Mouse (Mus musculus): ENCODE data around the gene Sypl. TPM values are rescaled to one million over a fixed set of nuclear protein-coding genes. Genes with fewer than 3 reads are reported as not detected.
A peak's percentile ranks its signal among the peaks of the same experiment; 100 is the strongest.

Sypl gene
- polyA plus RNA-seq, 1 experiment = 33.1 TPM

DNA sequence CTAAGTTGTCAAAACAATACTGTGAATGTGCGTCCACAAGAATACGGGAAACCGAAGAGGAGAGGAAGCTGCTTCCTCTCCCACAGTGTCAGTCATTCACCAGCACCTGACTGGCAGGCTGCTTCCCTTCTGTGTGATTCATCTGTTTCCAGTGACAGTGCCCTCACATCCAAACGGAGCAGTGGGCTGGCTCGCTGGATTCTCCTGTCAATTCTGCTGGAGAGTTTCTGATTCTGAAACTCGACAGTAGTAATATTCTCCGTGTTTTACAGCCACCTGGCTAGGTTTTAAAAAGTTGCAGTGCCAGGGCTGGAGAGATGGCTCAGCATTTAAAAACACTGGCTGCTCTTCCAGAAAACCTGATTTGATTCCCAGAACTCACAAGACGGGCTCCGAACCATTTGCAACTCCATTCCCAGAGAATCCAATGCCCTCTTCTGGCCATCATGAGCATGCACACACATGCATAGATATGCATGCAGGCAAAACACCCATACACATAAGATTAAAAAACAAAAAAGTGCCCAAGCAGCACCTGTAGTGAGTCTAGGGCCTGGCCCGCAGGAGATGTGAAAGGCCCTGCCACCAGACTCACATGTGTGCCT, 26.4 kb upstream of the Sypl start:
- H3K27me3 ChIP-seq (ENCODE audit: control insufficient read depth, insufficient read depth, low read length) = no peaks in the 10 kb centered on the region
- H3K36me3 ChIP-seq (ENCODE audit: control insufficient read depth, insufficient read depth, low read length) = no peaks in the 10 kb centered on the region
- H3K4me1 ChIP-seq (ENCODE audit: control insufficient read depth, insufficient read depth, insufficient read length, low read length) = peaks cover 11% of the 10 kb centered on the region
- H3K27ac ChIP-seq (ENCODE audit: insufficient read depth, low read depth, low read length) = no peak overlapping the region
- WGBS = 89% methylated on average over 10 of the region's 10 CpGs
- TF ChIP-seq CTCF (IDR thresholded peaks at IDR 0.05; ENCODE audit: extremely low read depth, insufficient read length, insufficient replicate concordance, low read depth, low read length) (no peak), POLR2A (IDR thresholded peaks at IDR 0.05; ENCODE audit: low read depth, low read length) (no peak)
- H3K4me3 ChIP-seq (ENCODE audit: low read depth, low read length) = no peak overlapping the region

GRCm38 (mm10) chr12:32928180-32928579, 25.5 kb upstream of the Sypl start:
- Histone ChIP-seq H3K4me1 (ENCODE audit: control insufficient read depth, insufficient read depth, insufficient read length, low read length) (peaks cover 11% of the 10 kb centered on the region), H3K4me3 (ENCODE audit: low read depth, low read length) (no peak overlapping the region), H3K27ac (ENCODE audit: insufficient read depth, low read depth, low read length) (no peak overlapping the region), H3K27me3 (ENCODE audit: control insufficient read depth, insufficient read depth, low read length) (no peaks in the 10 kb centered on the region), H3K36me3 (ENCODE audit: control insufficient read depth, insufficient read depth, low read length) (no peaks in the 10 kb centered on the region)
- no peak for TF ChIP-seq POLR2A (IDR thresholded peaks at IDR 0.05; ENCODE audit: low read depth, low read length)
- no peak for TF ChIP-seq CTCF (IDR thresholded peaks at IDR 0.05; ENCODE audit: extremely low read depth, insufficient read length, insufficient replicate concordance, low read depth, low read length)
- 91% methylated on average over 3 of the region's 3 CpGs for WGBS

DNA sequence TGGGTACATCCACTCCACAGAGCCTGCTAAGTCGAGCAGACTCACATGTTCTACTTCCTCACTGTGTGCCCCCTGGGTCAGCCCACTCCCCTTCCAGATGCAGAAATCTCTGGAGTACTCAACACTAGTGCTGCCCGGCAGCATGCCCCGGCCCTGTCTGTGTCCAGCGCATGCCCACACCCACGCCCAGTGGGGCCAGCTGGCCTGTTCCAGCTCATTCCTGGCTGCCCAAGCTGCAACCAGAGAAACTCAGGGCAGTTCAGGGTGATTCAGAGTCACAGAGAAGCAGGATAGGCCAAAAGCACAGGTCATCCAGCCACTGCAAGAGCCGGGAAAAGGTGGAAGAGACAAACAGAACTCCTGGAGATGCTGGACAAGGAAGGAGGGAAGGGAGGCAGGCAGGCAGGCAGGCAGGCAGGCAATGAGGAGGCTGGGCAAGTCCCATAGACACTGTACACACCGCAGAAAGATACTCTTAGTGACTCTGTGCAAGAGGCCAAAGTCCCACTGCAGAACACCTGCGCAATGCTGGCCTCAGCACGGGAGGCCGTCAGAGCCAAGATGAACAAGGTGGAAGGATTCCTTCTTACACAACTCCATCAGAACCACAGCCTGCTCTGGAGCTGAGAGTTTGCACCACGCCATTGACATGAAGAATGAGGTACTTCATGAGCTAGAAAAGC, 23.7 kb upstream of the Sypl start:
- Histone ChIP-seq H3K36me3 (ENCODE audit: control insufficient read depth, insufficient read depth, low read length) (no peaks in the 10 kb centered on the region), H3K27ac (ENCODE audit: insufficient read depth, low read depth, low read length) (peak overlapping the region; percentile 54), H3K27me3 (ENCODE audit: control insufficient read depth, insufficient read depth, low read length) (no peaks in the 10 kb centered on the region), H3K4me1 (ENCODE audit: control insufficient read depth, insufficient read depth, insufficient read length, low read length) (peaks cover 11% of the 10 kb centered on the region), H3K4me3 (ENCODE audit: low read depth, low read length) (no peak overlapping the region)
- TF ChIP-seq CTCF (IDR thresholded peaks at IDR 0.05; ENCODE audit: extremely low read depth, insufficient read length, insufficient replicate concordance, low read depth, low read length) (no peak), POLR2A (IDR thresholded peaks at IDR 0.05; ENCODE audit: low read depth, low read length) (peak; percentile 25; the same call in 1 of the 2 replicates)
- WGBS = 33% methylated on average over 11 of the region's 11 CpGs

- TF ChIP-seq POLR2A (IDR thresholded peaks at IDR 0.05; ENCODE audit: low read depth, low read length) (no peak), CTCF (IDR thresholded peaks at IDR 0.05; ENCODE audit: extremely low read depth, insufficient read length, insufficient replicate concordance, low read depth, low read length) (no peak)
- H3K27ac ChIP-seq (ENCODE audit: insufficient read depth, low read depth, low read length) = peak overlapping the region; percentile 54
- H3K4me3 ChIP-seq (ENCODE audit: low read depth, low read length) = no peak overlapping the region
- 36% methylated on average over 7 of the region's 7 CpGs for WGBS
- no peaks in the 10 kb centered on the region for H3K36me3 ChIP-seq (ENCODE audit: control insufficient read depth, insufficient read depth, low read length)
- peaks cover 11% of the 10 kb centered on the region for H3K4me1 ChIP-seq (ENCODE audit: control insufficient read depth, insufficient read depth, insufficient read length, low read length)
- no peaks in the 10 kb centered on the region for H3K27me3 ChIP-seq (ENCODE audit: control insufficient read depth, insufficient read depth, low read length)
Measured at GRCm38 (mm10) chr12:32930566-32930965, 23.1 kb upstream of the Sypl start.

DNA sequence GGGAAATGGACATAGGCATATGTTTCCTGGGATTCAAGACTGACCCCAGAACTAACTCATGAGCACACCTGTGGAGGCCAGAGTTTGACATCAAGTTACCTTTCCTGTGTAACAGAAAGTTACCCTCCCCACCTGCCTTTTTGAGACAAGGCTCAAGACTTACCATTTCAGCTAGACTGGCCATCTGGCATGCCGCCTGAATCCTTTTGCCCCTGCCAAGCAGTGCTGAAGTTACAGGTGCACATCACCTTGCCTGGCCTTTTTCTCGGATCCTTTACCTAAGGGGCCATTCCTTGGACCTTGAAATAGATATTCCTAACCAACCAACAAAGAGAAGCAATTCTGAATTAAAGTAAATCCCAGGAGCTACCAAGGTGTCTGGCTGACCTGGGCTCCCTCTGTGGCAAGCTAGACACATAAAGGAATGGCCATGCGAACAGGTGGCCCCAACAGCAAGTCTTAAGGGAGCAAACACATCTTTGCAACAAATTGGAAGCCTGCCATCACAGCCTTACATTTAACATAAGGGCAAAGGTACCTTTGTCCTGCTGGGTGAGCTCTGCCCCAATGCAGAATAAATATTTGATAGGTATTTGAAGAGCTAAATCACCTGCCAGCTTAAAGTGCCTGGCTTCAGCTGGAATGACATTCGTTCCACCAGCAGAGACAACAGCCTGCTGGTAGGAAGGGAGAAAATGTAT, 17.3 kb upstream of the Sypl start:
- H3K36me3 ChIP-seq (ENCODE audit: control insufficient read depth, insufficient read depth, low read length) = no peaks in the 10 kb centered on the region
- TF ChIP-seq POLR2A (IDR thresholded peaks at IDR 0.05; ENCODE audit: low read depth, low read length) (no peak), CTCF (IDR thresholded peaks at IDR 0.05; ENCODE audit: extremely low read depth, insufficient read length, insufficient replicate concordance, low read depth, low read length) (no peak)
- H3K27me3 ChIP-seq (ENCODE audit: control insufficient read depth, insufficient read depth, low read length) = no peaks in the 10 kb centered on the region
- H3K4me3 ChIP-seq (ENCODE audit: low read depth, low read length) = no peak overlapping the region
- H3K4me1 ChIP-seq (ENCODE audit: control insufficient read depth, insufficient read depth, insufficient read length, low read length) = peaks cover 13% of the 10 kb centered on the region
- 26% methylated on average over 4 of the region's 4 CpGs for WGBS
- peak overlapping the region; percentile 32 for H3K27ac ChIP-seq (ENCODE audit: insufficient read depth, low read depth, low read length)

GRCm38 (mm10) chr12:32941141-32941540, 12.6 kb upstream of the Sypl start:
- Histone ChIP-seq H3K36me3 (ENCODE audit: control insufficient read depth, insufficient read depth, low read length) (no peaks in the 10 kb centered on the region), H3K4me3 (ENCODE audit: low read depth, low read length) (no peak overlapping the region)
- WGBS = 44% methylated on average over 4 of the region's 4 CpGs

GRCm38 (mm10) chr12:32943347-32943746, 10.3 kb upstream of the Sypl start:
- TF ChIP-seq POLR2A (IDR thresholded peaks at IDR 0.05; ENCODE audit: low read depth, low read length) (no peak), CTCF (IDR thresholded peaks at IDR 0.05; ENCODE audit: extremely low read depth, insufficient read length, insufficient replicate concordance, low read depth, low read length) (no peak)
- Histone ChIP-seq H3K4me1 (ENCODE audit: control insufficient read depth, insufficient read depth, insufficient read length, low read length) (peaks cover 14% of the 10 kb centered on the region; the same call in 1 of the 2 replicates), H3K36me3 (ENCODE audit: control insufficient read depth, insufficient read depth, low read length) (no peaks in the 10 kb centered on the region), H3K27me3 (ENCODE audit: control insufficient read depth, insufficient read depth, low read length) (no peaks in the 10 kb centered on the region), H3K27ac (ENCODE audit: insufficient read depth, low read depth, low read length) (peak overlapping the region; percentile 84), H3K4me3 (ENCODE audit: low read depth, low read length) (no peak overlapping the region)
- 19% methylated on average over 4 of the region's 4 CpGs for WGBS

More at GRCm38 (mm10) chr12:32941141-32941540, 12.6 kb upstream of the Sypl start:
- no peaks in the 10 kb centered on the region for H3K27me3 ChIP-seq (ENCODE audit: control insufficient read depth, insufficient read depth, low read length)
- TF ChIP-seq POLR2A (IDR thresholded peaks at IDR 0.05; ENCODE audit: low read depth, low read length) (no peak), CTCF (IDR thresholded peaks at IDR 0.05; ENCODE audit: extremely low read depth, insufficient read length, insufficient replicate concordance, low read depth, low read length) (no peak)
- no peak overlapping the region for H3K27ac ChIP-seq (ENCODE audit: insufficient read depth, low read depth, low read length)
- peaks cover 24% of the 10 kb centered on the region for H3K4me1 ChIP-seq (ENCODE audit: control insufficient read depth, insufficient read depth, insufficient read length, low read length)
